In the genomic region with DNA sequence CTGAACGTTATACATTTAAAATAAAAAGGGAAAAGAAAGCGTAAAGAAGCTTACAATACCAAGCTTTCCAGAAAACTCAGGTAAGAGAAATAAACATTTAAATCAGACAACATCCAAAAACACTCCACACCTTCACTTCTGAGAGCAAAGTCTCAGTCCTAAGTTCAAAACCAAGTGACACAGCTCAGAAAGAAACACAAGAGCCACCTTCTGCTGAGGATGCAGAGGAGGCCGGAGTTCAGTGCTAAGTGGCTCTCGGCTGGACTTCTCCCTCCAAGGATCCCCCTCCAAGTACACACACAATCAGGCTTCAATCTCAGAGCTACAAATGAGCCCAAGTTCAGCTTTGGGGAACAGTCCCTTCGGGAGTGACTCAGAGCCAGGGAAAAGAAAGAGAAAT, we compare ENCODE assay signal across 9 mouse cellular contexts. TPM values are rescaled to one million over a fixed set of nuclear protein-coding genes. Genes with fewer than 3 reads are reported as not detected.
A peak's percentile ranks its signal among the peaks of the same experiment; 100 is the strongest.
DNase-seq lines count a peak whose midpoint lies in the region; ATAC-seq and TF ChIP-seq lines count a peak whose summit lies in the region.
"Had no signal": no experiment of that assay in that cellular context is flagged by ENCODE, and none has a peak within 500 bp of the region (broad histone marks: within the 10 kb centered on the region; RNA-seq: fewer than 3 reads in every experiment).

No protein-coding gene starts in this region.

- H3K36me3 ChIP-seq in forebrain, embryonic 13.5 days (ENCODE audit: poor library complexity, severe bottlenecking) = peaks cover 10% of the 10 kb centered on the region; the same call in 1 of the 2 replicates
- no peaks in the 10 kb centered on the region for H3K36me3 ChIP-seq in kidney, postnatal 0 days (ENCODE audit: insufficient read depth, low read length)
- H3K36me3 ChIP-seq in neural tube, embryonic 13.5 days = no peaks in the 10 kb centered on the region

- H3K9ac ChIP-seq in forebrain, embryonic 13.5 days = peak overlapping the region; percentile 93
- H3K9ac ChIP-seq in kidney, postnatal 0 days (ENCODE audit: low read depth, low read length) = peak overlapping the region; percentile 49
- H3K9ac ChIP-seq in neural tube, embryonic 13.5 days = peak overlapping the region; percentile 90

- no peak for DNase-seq in layer of hippocampus, adult 2 months (ENCODE audit: low spot score in 2 of 2)
- DNase-seq in layer of hippocampus, adult 18-20 months (ENCODE audit: low spot score in 2 of 2) = no peak
- DNase-seq in kidney, postnatal 0 days (ENCODE audit: low spot score) = no peak
- DNase-seq in cerebellum, adult 8-10 months = no peak
- no peak for DNase-seq in T-cell, adult 2 months (ENCODE audit: low spot score)
- DNase-seq: cerebellum, adult 11-12 months had no signal

- peak overlapping the region; percentile 99 for H3K4me2 ChIP-seq in forebrain, embryonic 13.5 days
- H3K4me2 ChIP-seq in kidney, postnatal 0 days (ENCODE audit: low read length) = peak overlapping the region; percentile 74
- peak overlapping the region; percentile 100 for H3K4me2 ChIP-seq in neural tube, embryonic 13.5 days

- H3K9me3 ChIP-seq in forebrain, embryonic 13.5 days (replicated peaks) = no peaks in the 10 kb centered on the region
- H3K9me3 ChIP-seq in kidney, postnatal 0 days (replicated peaks; ENCODE audit: low read length) = no peaks in the 10 kb centered on the region
- H3K9me3 ChIP-seq in neural tube, embryonic 13.5 days = no peaks in the 10 kb centered on the region

- ATAC-seq in forebrain, embryonic 13.5 days = no peak
- no peak for ATAC-seq in kidney, postnatal 0 days (replicated peaks; ENCODE audit: low FRiP score, low read depth)
- no peak for ATAC-seq in neural tube, embryonic 13.5 days (ENCODE audit: low read depth)
- no peak for ATAC-seq in megakaryocyte progenitor cell, adult 5-6 weeks (replicated peaks; ENCODE audit: poor library complexity)

- H3K27ac ChIP-seq in layer of hippocampus, adult 2 months = no peak overlapping the region
- no peak overlapping the region for H3K27ac ChIP-seq in forebrain, embryonic 13.5 days
- H3K27ac ChIP-seq in kidney, postnatal 0 days = peak overlapping the region; percentile 39; the same call in 1 of the 2 replicates
- H3K27ac ChIP-seq in neural tube, embryonic 13.5 days (replicated peaks) = 0 out of 2 replicates have a peak overlapping the region, but pooled peaks have one; percentile 28

- 76% methylated on average over 5 of the region's 5 CpGs for WGBS in forebrain, embryonic 13.5 days
- WGBS in kidney, postnatal 0 days = 64% methylated on average over 5 of the region's 5 CpGs
- 80% methylated on average over 5 of the region's 5 CpGs for WGBS in neural tube, embryonic 13.5 days

- no peak for TF ChIP-seq CTCF in layer of hippocampus, adult 2 months (conservative IDR thresholded peaks at IDR 0.05)
- TF ChIP-seq CTCF in kidney, postnatal 0 days (IDR thresholded peaks at IDR 0.05; ENCODE audit: low read depth) = no peak

- no peaks in the 10 kb centered on the region for H3K27me3 ChIP-seq in forebrain, embryonic 13.5 days
- H3K27me3 ChIP-seq in kidney, postnatal 0 days (ENCODE audit: insufficient read depth, low read length) = no peaks in the 10 kb centered on the region
- H3K27me3 ChIP-seq in neural tube, embryonic 13.5 days = no peaks in the 10 kb centered on the region

- H3K4me1 ChIP-seq in forebrain, embryonic 13.5 days = peaks cover 77% of the 10 kb centered on the region
- peaks cover 48% of the 10 kb centered on the region for H3K4me1 ChIP-seq in kidney, postnatal 0 days (replicated peaks; ENCODE audit: insufficient read depth, low read length)
- peaks cover 81% of the 10 kb centered on the region for H3K4me1 ChIP-seq in neural tube, embryonic 13.5 days (replicated peaks)

- H3K4me3 ChIP-seq in layer of hippocampus, adult 2 months = peak overlapping the region; percentile 81
- peak overlapping the region; percentile 93 for H3K4me3 ChIP-seq in forebrain, embryonic 13.5 days
- H3K4me3 ChIP-seq in kidney, postnatal 0 days (replicated peaks; ENCODE audit: low read depth, low read length) = 0 out of 2 replicates have a peak overlapping the region, but pooled peaks have one; percentile 60
- peak overlapping the region; percentile 63 for H3K4me3 ChIP-seq in neural tube, embryonic 13.5 days

RNA-seq across cellular contexts. Expression of gene Zcchc14, which starts 3.3 kb away (rescaled TPM):
- total RNA-seq in layer of hippocampus, adult 2 months (2021) = 10 to 100 TPM; 92.5 to 93.2 TPM
- 10 to 100 TPM; 88.8 to 90.1 TPM for total RNA-seq in layer of hippocampus, adult 18-20 months (2021)
- polyA plus RNA-seq in forebrain, embryonic 13.5 days (2015; fragmentation: Nextera tagmentation; extraction: Ambion mirVana) = 30.0 and 33.7 TPM in 2 replicates
- 10.9 and 13.5 TPM in 2 replicates for polyA plus RNA-seq in kidney, postnatal 0 days (2015; fragmentation: Nextera tagmentation; extraction: Ambion mirVana)
- 22.2 and 23.6 TPM in 2 replicates for polyA plus RNA-seq in neural tube, embryonic 13.5 days (2015; fragmentation: Nextera tagmentation; extraction: Ambion mirVana)
- 0.07 TPM in 1 of 2 replicates, not detected in the other for total RNA-seq in megakaryocyte progenitor cell, adult 5-6 weeks (2015)
- 0.04 TPM in 1 of 2 replicates, not detected in the other for total RNA-seq in megakaryocyte progenitor cell, adult 5-6 weeks (2017)

RNA-seq across cellular contexts. Expression of gene Map1lc3b, which starts 59.3 kb away (rescaled TPM):
- 100 to 1,000 TPM; 166 to 172 TPM for total RNA-seq in layer of hippocampus, adult 2 months (2021)
- 100 to 1,000 TPM; 166 to 181 TPM for total RNA-seq in layer of hippocampus, adult 18-20 months (2021)
- polyA plus RNA-seq in forebrain, embryonic 13.5 days (2015; fragmentation: Nextera tagmentation; extraction: Ambion mirVana) = 310 and 325 TPM in 2 replicates
- 281 and 284 TPM in 2 replicates for polyA plus RNA-seq in kidney, postnatal 0 days (2015; fragmentation: Nextera tagmentation; extraction: Ambion mirVana)
- 411 and 420 TPM in 2 replicates for polyA plus RNA-seq in neural tube, embryonic 13.5 days (2015; fragmentation: Nextera tagmentation; extraction: Ambion mirVana)
- 73.8 and 74.5 TPM in 2 replicates for total RNA-seq in megakaryocyte progenitor cell, adult 5-6 weeks (2015)
- 65.9 and 78.6 TPM in 2 replicates for total RNA-seq in megakaryocyte progenitor cell, adult 5-6 weeks (2017)

Comparison
In these comparisons a context has a peak if more than half of its experiments do, and no peak if none do; other contexts are left out.
1. H3K27ac ChIP-seq: peak in kidney, postnatal 0 days (single experiment) and neural tube, embryonic 13.5 days (single experiment); none in layer of hippocampus, adult 2 months (single experiment) and forebrain, embryonic 13.5 days (single experiment).
2. RNA of gene Zcchc14, which starts 3.3 kb away (total RNA-seq): 92.5 to 93.2 TPM in layer of hippocampus, adult 2 months and 88.8 to 90.1 TPM in layer of hippocampus, adult 18-20 months; 0.04 to 0.07 TPM in megakaryocyte progenitor cell, adult 5-6 weeks; every median in the first group is over 10 times any median in the second.
3. Peak in every context shown above with its lines, with median percentiles within 50 percentile points of each other: H3K4me3 ChIP-seq, H3K4me2 ChIP-seq and H3K9ac ChIP-seq.